Mouse (Mus musculus): ENCODE results near the gene Cpsf6. TPM values are rescaled to one million over a fixed set of nuclear protein-coding genes. Genes with fewer than 3 reads are reported as not detected.

Gene Cpsf6
- polyA plus RNA-seq, 1 experiment: 21.8 TPM

DNA sequence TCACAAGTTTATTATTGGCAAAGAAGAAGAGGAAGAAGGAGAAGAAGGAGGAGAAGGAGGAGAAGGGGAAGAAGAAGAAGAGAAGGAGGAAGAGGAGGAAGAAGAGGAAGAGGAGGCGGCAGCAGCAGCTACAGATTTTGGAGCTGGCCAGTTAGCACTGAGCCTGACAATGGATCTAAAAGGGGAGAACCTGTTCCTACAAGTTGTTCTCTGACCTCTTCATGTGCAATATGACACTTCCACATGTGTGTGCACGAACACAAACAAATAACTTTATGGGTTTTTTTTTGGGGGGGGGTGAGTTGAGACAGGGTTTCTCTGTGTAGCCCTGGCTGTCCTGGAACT, 5.2 kb upstream of the Cpsf6 start:
- H3K27me3 ChIP-seq (ENCODE audit: control insufficient read depth, insufficient read depth, insufficient read length): no peaks in the 10 kb centered on the region
- no peaks in the 10 kb centered on the region for H3K79me2 ChIP-seq (ENCODE audit: control insufficient read depth, insufficient read depth)
- no peak overlapping the region for H3K4me3 ChIP-seq
- TF ChIP-seq POLR2A (IDR thresholded peaks at IDR 0.05; ENCODE audit: insufficient read length, low read depth): no peak
- no peaks in the 10 kb centered on the region for H3K36me3 ChIP-seq (ENCODE audit: control insufficient read depth, insufficient read depth)
- H3ac ChIP-seq (ENCODE audit: control insufficient read depth, insufficient read length): no peak overlapping the region
- no peak overlapping the region for H3K4me2 ChIP-seq (ENCODE audit: low read depth)

DNA sequence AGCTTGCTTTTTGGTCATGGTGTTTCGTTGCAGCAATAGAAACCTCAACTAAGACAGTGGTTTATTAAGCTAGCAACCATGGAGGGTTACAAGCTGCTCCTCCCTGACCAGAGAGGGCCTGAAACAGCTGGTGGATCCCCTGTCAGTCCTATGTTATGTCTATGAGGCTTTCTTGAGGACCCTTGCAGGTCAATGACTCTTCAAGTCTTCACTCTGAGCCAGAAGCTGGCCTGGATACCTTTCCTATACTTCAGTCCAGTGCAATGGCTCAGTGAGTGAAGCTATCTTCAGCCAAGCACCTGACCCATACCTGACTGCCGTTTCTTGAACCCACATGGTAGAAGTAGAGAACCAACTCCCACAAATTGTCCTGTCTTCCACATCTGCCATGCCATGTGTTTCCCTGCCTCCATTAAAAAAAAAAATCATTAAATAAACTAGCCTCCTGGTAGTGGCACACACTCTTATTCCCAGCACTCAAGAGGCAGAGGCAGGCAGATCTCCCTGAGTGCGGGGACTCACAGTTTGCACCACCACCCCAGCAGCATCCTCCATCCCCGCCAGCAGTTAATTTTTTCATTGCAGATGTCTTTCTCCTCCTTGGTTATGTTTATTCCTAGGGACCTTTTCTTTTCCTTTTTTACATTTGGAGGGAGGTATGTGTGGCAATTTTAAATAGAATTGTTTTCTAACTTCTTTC, 4.7 kb upstream of the Cpsf6 start:
- no peaks in the 10 kb centered on the region for H3K36me3 ChIP-seq (ENCODE audit: control insufficient read depth, insufficient read depth)
- no peaks in the 10 kb centered on the region for H3K27me3 ChIP-seq (ENCODE audit: control insufficient read depth, insufficient read depth, insufficient read length)
- no peak overlapping the region for H3K4me3 ChIP-seq
- no peaks in the 10 kb centered on the region for H3K79me2 ChIP-seq (ENCODE audit: control insufficient read depth, insufficient read depth)
- no peak overlapping the region for H3ac ChIP-seq (ENCODE audit: control insufficient read depth, insufficient read length)
- TF ChIP-seq MAX (IDR thresholded peaks at IDR 0.05; ENCODE audit: low read depth) (no peak), REST (IDR thresholded peaks at IDR 0.05; ENCODE audit: insufficient read depth, insufficient read length) (no peak), MYOG (IDR thresholded peaks at IDR 0.05; ENCODE audit: control insufficient read depth in 1 of 3, insufficient read depth in 1 of 3, insufficient read length in 2 of 3, low read depth in 2 of 3) (no peak), POLR2A (IDR thresholded peaks at IDR 0.05; ENCODE audit: insufficient read length, low read depth) (no peak), SRF (IDR thresholded peaks at IDR 0.05; ENCODE audit: control insufficient read depth, insufficient read length, low read depth) (no peak), MYOD1 (IDR thresholded peaks at IDR 0.05; ENCODE audit: control insufficient read depth in 1 of 3, insufficient read length in 2 of 3, low read depth in 2 of 3) (no peak)
- no peak overlapping the region for H3K4me2 ChIP-seq (ENCODE audit: low read depth)

DNA sequence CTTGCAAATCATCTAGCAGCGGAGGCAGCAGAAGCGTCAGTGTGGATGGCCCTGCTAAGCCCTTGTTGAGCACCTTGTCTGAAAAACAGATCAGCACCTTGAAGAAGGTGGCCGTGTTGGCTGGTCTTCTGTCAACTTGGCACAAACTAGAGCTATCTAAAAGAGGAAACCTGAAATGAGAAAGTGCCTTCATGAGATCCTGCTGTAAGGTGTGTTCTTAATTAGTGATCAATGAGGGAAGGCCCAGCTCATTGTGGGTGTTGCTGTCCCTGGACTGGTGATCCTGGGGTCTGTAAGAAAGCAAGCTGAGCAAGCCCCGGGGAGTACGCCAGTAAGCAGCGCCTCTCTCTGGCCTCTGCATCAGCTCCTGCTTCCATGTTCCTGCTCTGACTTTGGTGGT, 4.1 kb upstream of the Cpsf6 start:
- TF ChIP-seq TCF12 (IDR thresholded peaks at IDR 0.05; ENCODE audit: insufficient read depth, poor library complexity, severe bottlenecking): no peak
- TF ChIP-seq CEBPB (IDR thresholded peaks at IDR 0.05; ENCODE audit: insufficient read depth, poor library complexity, severe bottlenecking): no peak
- TF ChIP-seq MYOG (IDR thresholded peaks at IDR 0.05; ENCODE audit: control insufficient read depth in 1 of 3, insufficient read depth in 1 of 3, insufficient read length in 2 of 3, low read depth in 2 of 3): no peak
- TF ChIP-seq TCF3 (IDR thresholded peaks at IDR 0.05; ENCODE audit: insufficient read length, low read depth): no peak
- no peak for TF ChIP-seq MAX (IDR thresholded peaks at IDR 0.05; ENCODE audit: low read depth)
- no peak for TF ChIP-seq POLR2A (IDR thresholded peaks at IDR 0.05; ENCODE audit: insufficient read length, low read depth)
- no peak for TF ChIP-seq E2F4 (IDR thresholded peaks at IDR 0.05; ENCODE audit: insufficient read depth)
- no peak for TF ChIP-seq SRF (IDR thresholded peaks at IDR 0.05; ENCODE audit: control insufficient read depth, insufficient read length, low read depth)
- TF ChIP-seq MYOD1 (IDR thresholded peaks at IDR 0.05; ENCODE audit: control insufficient read depth in 1 of 3, insufficient read length in 2 of 3, low read depth in 2 of 3): no peak
- TF ChIP-seq POLR2AphosphoS2 (IDR thresholded peaks at IDR 0.05; ENCODE audit: insufficient read length, low read depth): no peak
- TF ChIP-seq REST (IDR thresholded peaks at IDR 0.05; ENCODE audit: insufficient read depth, insufficient read length): no peak
- TF ChIP-seq USF1 (IDR thresholded peaks at IDR 0.05; ENCODE audit: low read depth): no peak
- Histone ChIP-seq H3K27me3 (ENCODE audit: control insufficient read depth, insufficient read depth, insufficient read length) (no peaks in the 10 kb centered on the region), H3K36me3 (ENCODE audit: control insufficient read depth, insufficient read depth) (no peaks in the 10 kb centered on the region), H3K79me2 (ENCODE audit: control insufficient read depth, insufficient read depth) (no peaks in the 10 kb centered on the region), H3K4me3 (no peak overlapping the region), H3ac (ENCODE audit: control insufficient read depth, insufficient read length) (no peak overlapping the region), H3K4me2 (ENCODE audit: low read depth) (no peak overlapping the region)

DNA sequence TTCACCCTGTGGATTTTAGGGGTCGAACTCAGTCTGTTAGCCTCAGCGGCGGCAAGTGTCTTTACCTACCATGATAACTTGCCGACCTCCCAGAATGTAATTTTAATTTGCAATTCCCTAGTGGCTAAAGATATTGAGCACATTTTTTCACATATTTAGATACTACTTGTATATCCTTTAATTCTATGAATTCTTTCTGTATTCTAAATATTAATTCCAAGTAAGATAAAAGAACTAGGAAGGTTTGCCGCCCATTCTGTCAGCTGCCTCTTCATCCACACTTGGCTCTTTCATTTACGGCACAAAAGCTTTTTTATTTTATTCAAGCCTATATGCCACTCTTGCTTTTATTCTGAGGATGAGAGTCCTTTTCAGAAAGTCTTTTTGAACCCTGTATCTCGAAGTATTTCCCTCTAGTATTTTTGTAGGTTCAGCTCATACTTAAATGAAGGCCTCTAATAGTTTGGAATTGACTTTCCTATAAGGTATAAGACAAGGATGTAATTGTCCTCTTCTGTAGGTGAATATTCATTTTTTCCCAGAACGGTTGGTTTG, 3.3 kb upstream of the Cpsf6 start:
- Histone ChIP-seq H3K4me3 (no peak overlapping the region), H3ac (ENCODE audit: control insufficient read depth, insufficient read length) (no peak overlapping the region), H3K27me3 (ENCODE audit: control insufficient read depth, insufficient read depth, insufficient read length) (no peaks in the 10 kb centered on the region), H3K4me2 (ENCODE audit: low read depth) (no peak overlapping the region), H3K79me2 (ENCODE audit: control insufficient read depth, insufficient read depth) (no peaks in the 10 kb centered on the region), H3K36me3 (ENCODE audit: control insufficient read depth, insufficient read depth) (no peaks in the 10 kb centered on the region)
- no peak for TF ChIP-seq MYOG (IDR thresholded peaks at IDR 0.05; ENCODE audit: control insufficient read depth in 1 of 3, insufficient read depth in 1 of 3, insufficient read length in 2 of 3, low read depth in 2 of 3)

DNA sequence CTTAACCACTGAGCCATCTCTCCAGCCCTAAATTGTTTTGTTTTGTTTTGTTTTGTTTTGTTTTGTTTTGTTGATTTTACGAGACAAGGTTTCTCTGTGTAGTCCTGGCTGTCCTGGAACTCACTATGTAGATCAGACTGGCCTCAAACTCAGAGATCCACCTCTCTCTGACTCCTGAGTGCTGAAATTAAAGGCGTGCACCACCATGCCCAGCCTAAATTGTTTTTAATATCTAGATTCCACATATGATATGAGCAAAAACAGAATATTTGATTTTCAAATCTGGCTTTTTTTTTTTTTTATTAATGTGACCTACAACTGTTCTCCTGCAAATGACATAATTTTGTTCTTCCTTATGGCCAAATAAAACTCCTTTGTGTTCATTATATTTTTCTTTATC, 2.3 kb upstream of the Cpsf6 start:
- Histone ChIP-seq H3K79me2 (ENCODE audit: control insufficient read depth, insufficient read depth) (no peaks in the 10 kb centered on the region), H3K4me2 (ENCODE audit: low read depth) (no peak overlapping the region), H3K36me3 (ENCODE audit: control insufficient read depth, insufficient read depth) (no peaks in the 10 kb centered on the region), H3K27me3 (ENCODE audit: control insufficient read depth, insufficient read depth, insufficient read length) (no peaks in the 10 kb centered on the region), H3ac (ENCODE audit: control insufficient read depth, insufficient read length) (no peak overlapping the region), H3K4me3 (no peak overlapping the region)
- TF ChIP-seq MYOD1 (IDR thresholded peaks at IDR 0.05; ENCODE audit: control insufficient read depth in 1 of 3, insufficient read length in 2 of 3, low read depth in 2 of 3) (no peak), POLR2A (IDR thresholded peaks at IDR 0.05; ENCODE audit: insufficient read length, low read depth) (no peak), TCF3 (IDR thresholded peaks at IDR 0.05; ENCODE audit: insufficient read length, low read depth) (no peak), CEBPB (IDR thresholded peaks at IDR 0.05; ENCODE audit: insufficient read depth, poor library complexity, severe bottlenecking) (no peak), TCF12 (IDR thresholded peaks at IDR 0.05; ENCODE audit: insufficient read depth, poor library complexity, severe bottlenecking) (no peak), E2F4 (IDR thresholded peaks at IDR 0.05; ENCODE audit: insufficient read depth) (no peak), SRF (IDR thresholded peaks at IDR 0.05; ENCODE audit: control insufficient read depth, insufficient read length, low read depth) (no peak), MAX (IDR thresholded peaks at IDR 0.05; ENCODE audit: low read depth) (no peak), REST (IDR thresholded peaks at IDR 0.05; ENCODE audit: insufficient read depth, insufficient read length) (no peak), POLR2AphosphoS2 (IDR thresholded peaks at IDR 0.05; ENCODE audit: insufficient read length, low read depth) (no peak)

Measured in myocyte (in vitro differentiated cells).